Mouse (Mus musculus): ENCODE measurements around the gene Olfr690.
"Not testable (repeated sequence)": the region's sequence is repeated elsewhere in the genome, so short reads cannot be mapped to it uniquely, and the experiment has no call there.

The Olfr690 gene

GRCm38 (mm10) chr7:105334004-105334403 is at the start of gene Olfr690:
TSS of gene Olfr690 (minus strand) at chr7:105334104.
- no peak for DNase-seq (ENCODE audit: low spot score in 2 of 2)

GRCm38 (mm10) chr7:105380329-105380728 is 46.4 kb upstream of the Olfr690 start:
- no peak for DNase-seq (ENCODE audit: low spot score in 2 of 2)

GRCm38 (mm10) chr7:105374866-105375265 is 41.0 kb upstream of the Olfr690 start, which contains the start of gene Gm5901:
TSS of gene Gm5901 (plus strand) at chr7:105375038.
- DNase-seq (ENCODE audit: low spot score in 2 of 2), result no peak

- no peak for DNase-seq (ENCODE audit: low spot score in 2 of 2)
Observed at GRCm38 (mm10) chr7:105373976-105374375, 40.1 kb upstream of the Olfr690 start.

- DNase-seq (ENCODE audit: low spot score in 2 of 2), result no peak
Observed at GRCm38 (mm10) chr7:105373509-105373908, 39.6 kb upstream of the Olfr690 start.

GRCm38 (mm10) chr7:105372912-105373311 is 39.0 kb upstream of the Olfr690 start:
- DNase-seq (ENCODE audit: low spot score in 2 of 2), result no peak

GRCm38 (mm10) chr7:105368521-105368920 is 34.6 kb upstream of the Olfr690 start:
- DNase-seq (ENCODE audit: low spot score in 2 of 2), result no peak

GRCm38 (mm10) chr7:105367930-105368329 is 34.0 kb upstream of the Olfr690 start, which contains the start of gene Olfr692:
TSS of gene Olfr692 (plus strand) at chr7:105368230.
- no peak for DNase-seq (ENCODE audit: low spot score in 2 of 2)

- no peak for DNase-seq (ENCODE audit: low spot score in 2 of 2)
Observed at GRCm38 (mm10) chr7:105367268-105367667, 33.4 kb upstream of the Olfr690 start.

- no peak for DNase-seq (ENCODE audit: low spot score in 2 of 2)
Observed at GRCm38 (mm10) chr7:105361713-105362112, 27.8 kb upstream of the Olfr690 start.

GRCm38 (mm10) chr7:105356487-105356886 is 22.6 kb upstream of the Olfr690 start:
- not testable (repeated sequence) for DNase-seq (ENCODE audit: low spot score in 2 of 2)

GRCm38 (mm10) chr7:105356064-105356463 is 22.2 kb upstream of the Olfr690 start:
- DNase-seq (ENCODE audit: low spot score in 2 of 2), result not testable (repeated sequence)

- DNase-seq (ENCODE audit: low spot score in 2 of 2), result no peak
Observed at GRCm38 (mm10) chr7:105342752-105343151, 8.8 kb upstream of the Olfr690 start.

- no peak for DNase-seq (ENCODE audit: low spot score in 2 of 2)
Observed at GRCm38 (mm10) chr7:105342170-105342569, 8.3 kb upstream of the Olfr690 start, which contains the start of gene Olfr691. TSS of gene Olfr691 (minus strand) at chr7:105342270.

- DNase-seq (ENCODE audit: low spot score in 2 of 2), result no peak
Observed at GRCm38 (mm10) chr7:105325302-105325701, 8.6 kb downstream of the Olfr690 start.

GRCm38 (mm10) chr7:105310865-105311264 is 23.0 kb downstream of the Olfr690 start, which contains the start of gene Olfr689:
TSS of gene Olfr689 (plus strand) at chr7:105311165.
- DNase-seq (ENCODE audit: low spot score in 2 of 2), result no peak

GRCm38 (mm10) chr7:105290051-105290450 is 43.9 kb downstream of the Olfr690 start:
- DNase-seq (ENCODE audit: low spot score in 2 of 2), result no peak

GRCm38 (mm10) chr7:105287795-105288194 is 46.1 kb downstream of the Olfr690 start, which contains the start of gene Olfr688:
TSS of gene Olfr688 (plus strand) at chr7:105288095.
- DNase-seq (ENCODE audit: low spot score in 2 of 2), result no peak

Data from spleen, postnatal 14 days (tissue).